Mouse (Mus musculus) heart, adult 9 months (tissue): ENCODE data around the gene Il23a.
A peak's percentile ranks its signal among the peaks of the same experiment; 100 is the strongest.
"Not testable (repeated sequence)": the region's sequence is repeated elsewhere in the genome, so short reads cannot be mapped to it uniquely, and the experiment has no call there.

Source experiments
- DNase-seq, 2 experiments: peaks; one replicate each; pipeline ENCODE4 v3.0.0; 2022; ENCODE audit warnings: low spot score in 2 of 2

Il23a gene

GRCm38 (mm10) chr10:128309654-128310053 lies 11.1 kb upstream of the Il23a start:
- no peak for DNase-seq

- peak; percentile 100 for DNase-seq
Observed at GRCm38 (mm10) chr10:128303126-128304021, 4.8 kb upstream of the Il23a start, which contains the start of gene Pan2. Pan2 (plus strand) TSS chr10:128303335.

DNA sequence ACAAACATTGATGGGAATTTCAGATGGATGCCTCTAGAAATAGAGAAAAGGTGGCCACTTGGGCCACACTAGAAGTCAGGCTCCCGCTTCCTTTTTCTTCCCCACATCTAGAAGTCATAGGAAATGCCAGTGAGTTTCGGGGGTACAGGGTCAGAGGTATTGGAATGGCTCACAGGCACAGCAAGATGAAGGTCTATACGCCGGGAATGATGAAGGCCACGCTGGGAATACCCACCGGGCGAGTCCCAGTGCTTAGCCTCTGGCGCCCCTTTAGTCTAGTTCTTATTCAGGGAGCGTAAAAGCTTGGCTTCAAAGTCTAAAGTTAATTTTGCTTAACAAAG lies 4.2 kb upstream of the Il23a start:
- DNase-seq: no peak

GRCm38 (mm10) chr10:128302357-128302756 lies 3.8 kb upstream of the Il23a start:
- DNase-seq: no peak

DNA sequence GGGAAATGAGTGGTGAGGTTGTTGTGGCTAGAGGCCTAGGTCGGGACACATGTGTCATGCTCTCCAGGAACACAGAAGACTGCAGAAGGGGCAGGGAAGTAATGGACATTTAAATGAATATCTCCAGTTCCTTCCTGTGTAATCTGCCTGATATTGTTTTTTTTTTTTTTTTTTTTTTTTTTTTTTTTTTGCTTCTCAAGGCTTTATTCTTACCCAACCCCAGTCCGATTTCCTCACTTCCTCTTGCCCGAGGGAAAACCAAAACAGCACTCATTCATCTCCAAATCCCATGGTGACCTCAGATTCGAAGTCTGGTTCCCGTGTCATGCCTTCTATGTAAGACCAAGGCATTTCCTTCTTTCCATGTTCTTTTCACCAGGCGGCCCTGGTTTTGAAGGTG lies 309 bp downstream of the Il23a start:
- no peak for DNase-seq

GRCm38 (mm10) chr10:128297622-128298021 lies 930 bp downstream of the Il23a start:
- DNase-seq: peak in 1 of 2 experiments; percentile 24

- DNase-seq: no peak
Observed at GRCm38 (mm10) chr10:128297221-128297620, 1.3 kb downstream of the Il23a start.

DNA sequence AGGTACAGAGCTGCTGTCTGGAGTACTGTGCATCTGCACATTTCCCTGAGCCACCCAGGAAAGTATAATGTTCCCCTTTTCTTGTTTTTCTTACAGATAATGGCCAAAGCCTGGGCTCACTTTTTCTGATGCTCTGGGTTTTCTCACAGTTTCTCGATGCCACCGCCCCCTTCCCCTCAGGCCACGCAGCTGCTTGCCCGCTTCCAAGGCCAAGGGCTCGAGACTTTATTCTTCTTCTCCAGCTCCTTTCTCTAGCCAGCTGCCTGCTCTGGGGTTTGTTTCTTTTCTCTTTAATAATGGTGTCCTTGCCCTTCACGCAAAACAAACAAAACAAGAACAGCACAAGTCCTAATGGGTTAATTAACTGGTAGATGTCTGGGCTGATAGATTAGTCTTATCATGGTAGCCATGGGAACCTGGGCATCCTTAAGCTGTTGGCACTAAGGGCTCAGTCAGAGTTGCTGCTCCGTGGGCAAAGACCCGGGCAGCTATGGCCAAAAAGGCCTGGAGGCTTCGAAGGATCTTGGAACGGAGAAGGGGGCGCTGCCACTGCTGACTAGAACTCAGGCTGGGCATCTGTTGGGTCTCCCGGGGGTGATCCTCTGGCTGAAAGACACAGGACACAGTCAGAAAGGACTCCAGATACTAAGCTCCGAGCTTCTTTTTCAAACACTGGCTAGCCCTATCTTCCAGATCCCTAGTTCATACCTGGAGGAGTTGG lies 2.0 kb downstream of the Il23a start:
- no peak for DNase-seq

- peak; percentile 57 to 63 for DNase-seq
Observed at GRCm38 (mm10) chr10:128290594-128290993, 8.0 kb downstream of the Il23a start.

DNA sequence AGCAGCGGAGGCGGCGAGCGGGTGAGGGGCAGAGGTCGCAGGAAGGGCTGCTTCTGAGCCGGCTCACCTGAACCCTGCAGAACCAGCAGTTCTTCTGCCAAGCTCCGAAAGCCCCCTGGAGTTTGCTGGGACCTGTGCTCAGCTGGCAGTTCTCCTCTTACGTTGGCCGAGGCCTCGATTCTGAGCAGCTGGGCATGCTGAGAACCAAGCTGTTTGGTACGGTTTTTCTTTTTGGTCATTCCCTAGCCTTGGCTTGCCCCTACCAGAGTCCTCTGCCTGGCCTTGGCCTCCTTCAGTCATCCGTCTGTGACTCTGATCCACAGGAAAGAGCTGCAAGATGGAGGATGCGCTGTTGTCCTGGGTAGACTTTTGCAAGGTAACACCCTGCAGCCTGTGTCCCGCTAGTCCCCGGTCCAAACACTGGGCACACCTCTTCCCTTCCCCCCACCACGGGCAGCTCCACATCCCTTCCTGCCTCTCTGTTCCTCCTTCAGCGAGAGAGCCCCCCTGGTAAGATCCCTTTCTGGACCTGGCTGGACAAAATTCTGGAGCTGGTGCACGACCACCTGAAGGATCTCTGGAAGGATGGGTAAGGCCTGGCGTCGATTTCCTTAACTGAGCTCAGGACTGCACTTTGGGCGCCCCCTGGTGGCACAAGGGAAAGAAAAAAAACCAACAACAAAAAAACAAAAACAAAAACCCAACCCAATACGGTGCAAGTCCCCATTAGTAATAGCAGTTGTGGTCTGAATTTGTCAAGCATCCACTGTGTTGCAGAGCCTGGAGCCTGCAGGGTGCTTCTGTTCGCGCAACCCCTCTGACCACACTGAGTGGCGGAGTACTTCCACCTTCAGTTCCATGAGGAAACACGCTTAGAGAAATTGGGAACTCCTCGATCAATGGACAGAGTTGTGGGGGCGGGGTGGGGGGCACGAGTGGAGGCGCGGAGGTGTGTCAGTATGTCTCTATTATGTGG lies 14.7 kb downstream of the Il23a start:
- peak in 1 of 2 experiments; percentile 44 for DNase-seq

GRCm38 (mm10) chr10:128282886-128283450 lies 15.6 kb downstream of the Il23a start:
- DNase-seq: no peak

GRCm38 (mm10) chr10:128281682-128282081 lies 16.9 kb downstream of the Il23a start:
- no peak for DNase-seq

DNA sequence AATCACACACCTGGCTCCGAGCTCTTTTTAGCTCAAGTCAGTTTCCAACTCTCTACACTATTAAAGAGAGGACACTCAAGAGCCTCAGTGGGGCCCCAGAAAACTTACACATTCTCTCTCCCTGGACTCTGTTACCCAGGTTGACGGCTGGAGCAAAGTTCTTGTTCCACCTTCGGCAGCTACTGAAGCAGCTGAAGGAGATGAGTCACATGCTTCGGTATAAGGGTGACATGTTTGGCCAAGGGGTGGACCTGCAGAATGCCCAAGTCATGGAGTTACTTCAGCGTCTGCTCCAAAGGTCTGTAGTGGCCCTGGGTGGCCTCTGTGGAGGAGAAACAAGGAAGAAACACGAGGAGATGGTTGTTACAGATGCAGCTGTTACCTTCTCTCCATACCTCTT lies 17.6 kb downstream of the Il23a start:
- no peak for DNase-seq

GRCm38 (mm10) chr10:128278158-128278557 lies 20.4 kb downstream of the Il23a start:
- no peak for DNase-seq

- DNase-seq: not testable (repeated sequence)
Observed at GRCm38 (mm10) chr10:128275374-128275773, 23.2 kb downstream of the Il23a start.

GRCm38 (mm10) chr10:128272819-128273439 lies 25.6 kb downstream of the Il23a start:
- DNase-seq: not testable (repeated sequence)

DNA sequence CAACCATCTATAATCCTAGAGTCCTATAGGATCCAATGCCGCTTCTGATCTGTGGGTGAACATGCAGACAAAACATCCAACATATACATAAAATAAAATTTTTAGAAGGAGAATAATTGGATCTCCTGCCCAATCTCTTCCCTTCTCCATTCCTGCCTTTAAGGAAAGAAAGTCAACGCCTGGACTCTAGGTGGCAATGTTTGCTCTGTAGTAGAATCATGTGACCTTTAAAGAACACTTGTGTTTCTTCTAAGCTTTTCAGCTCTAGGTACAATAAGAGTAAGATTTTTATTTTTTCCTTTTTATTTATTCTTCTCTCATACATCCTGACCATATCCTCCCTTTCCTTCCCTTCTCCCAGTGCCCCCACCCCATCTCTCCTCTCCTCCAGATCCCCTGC lies 26.7 kb downstream of the Il23a start:
- DNase-seq: no peak

DNA sequence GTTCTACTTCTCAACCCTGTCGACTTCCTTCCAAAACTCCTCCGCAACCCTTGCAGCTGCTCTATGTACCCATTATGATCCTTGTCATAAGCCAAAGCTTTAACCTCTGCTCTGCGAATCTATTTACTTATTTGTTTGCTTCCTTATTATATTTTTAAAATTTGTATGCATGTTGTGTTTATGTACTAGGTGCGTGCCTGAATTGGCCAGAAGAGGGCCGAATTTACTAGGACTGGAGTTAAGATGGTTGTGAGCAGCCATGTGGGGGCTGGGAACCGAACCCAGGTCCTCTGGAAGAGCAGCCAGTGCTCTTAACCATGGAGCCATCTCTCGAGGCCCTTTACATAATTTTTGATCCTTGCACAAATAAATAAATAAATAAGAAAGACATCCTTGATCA lies 27.7 kb downstream of the Il23a start:
- DNase-seq: no peak

DNA sequence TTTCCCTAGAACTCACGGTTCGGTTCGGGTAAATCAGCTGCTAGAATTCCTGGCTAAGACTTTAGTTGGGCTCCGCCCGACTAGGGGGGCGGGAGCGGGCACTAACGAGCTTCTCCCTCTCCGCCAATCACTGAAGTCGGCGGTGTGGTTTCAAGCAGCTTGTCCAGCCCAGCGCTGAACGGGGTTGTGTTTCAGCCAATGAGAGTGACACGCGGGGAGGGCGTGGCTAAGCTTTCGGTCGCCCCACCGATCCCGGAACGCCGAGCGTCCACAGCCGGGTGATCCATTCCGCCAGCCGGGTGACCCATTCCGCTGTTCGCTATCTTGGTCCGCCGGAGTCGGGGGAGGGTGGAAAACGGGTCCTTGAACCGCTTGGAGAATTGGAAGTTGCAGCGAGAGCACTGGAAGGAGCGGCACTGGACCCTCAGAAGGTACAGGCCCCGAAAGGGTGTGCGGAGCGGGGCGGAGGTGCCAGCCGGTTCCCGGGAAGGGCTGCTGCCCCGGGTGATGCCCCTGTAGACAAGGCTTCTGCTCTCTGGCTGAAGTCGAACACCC lies 28.2 kb downstream of the Il23a start, which contains the start of gene Stat2:
TSS of gene Stat2 (plus strand) at position 273 of the 555 bp plus-strand sequence.
- peak; percentile 99 for DNase-seq

DNA sequence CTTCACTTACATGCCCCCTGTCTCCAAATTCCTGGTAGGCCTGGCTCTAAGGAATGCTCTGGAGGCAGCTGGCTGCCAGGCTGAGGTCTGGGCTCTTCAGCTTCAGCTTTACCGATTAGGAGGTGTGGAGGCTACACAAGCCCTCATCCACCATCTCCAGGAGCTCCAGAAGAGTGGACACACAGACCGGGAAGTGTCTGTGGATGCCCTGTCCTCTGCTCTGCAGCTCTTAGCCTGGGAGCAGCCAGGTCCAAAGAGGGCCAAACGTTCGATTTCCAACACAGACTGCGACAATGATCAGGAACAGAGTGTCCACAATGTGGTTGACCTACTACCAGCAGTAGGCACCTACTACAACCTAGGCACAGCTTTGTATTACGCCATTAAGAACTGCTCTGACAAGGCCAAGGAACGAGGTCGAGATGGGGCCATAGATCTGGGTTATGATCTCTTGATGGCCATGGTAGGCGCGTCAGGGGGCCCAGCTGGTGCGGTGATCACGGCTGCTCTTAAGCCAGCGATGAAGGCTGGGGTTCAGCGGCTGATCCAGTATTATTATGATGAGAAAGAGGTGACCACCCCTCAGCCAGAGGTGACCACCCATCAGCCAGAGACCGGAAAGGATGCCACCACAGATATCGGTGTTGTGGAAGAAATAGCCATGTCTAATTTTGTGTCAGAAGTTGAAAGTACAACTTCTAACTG lies 29.2 kb downstream of the Il23a start:
- DNase-seq: no peak
